Mouse (Mus musculus) brown adipose tissue, adult 24 weeks (tissue): ENCODE measurements around the gene Fkbp2. TPM values are rescaled to one million over a fixed set of nuclear protein-coding genes. Genes with fewer than 3 reads are reported as not detected.

Experiments
- H3K27ac ChIP-seq: fragments of 200-500 bp; replicated peaks from 2 replicates; pipeline ENCODE4 v1.5.1; 2012; ENCODE audit warnings: low read depth, mild to moderate bottlenecking, low read length
- H3K4me1 ChIP-seq: fragments of 200-500 bp; 2 replicates; pipeline ENCODE4 v1.6.1; 2012; ENCODE audit warnings: low read length, mixed read lengths; ENCODE audit not compliant: control insufficient read depth, insufficient read depth, insufficient read length
- H3K4me3 ChIP-seq: fragments of 200-500 bp; 2 replicates; pipeline ENCODE4 v1.5.1; 2012; ENCODE audit warnings: low read depth, mild to moderate bottlenecking, low read length, moderate library complexity; ENCODE audit not compliant: insufficient read depth
- polyA plus RNA-seq: library from polyadenylated mRNA; stranded (reverse); fragments of >200 nt; gene quantifications from 2 replicates; pipeline ENCODE4 v1.2.4, GENCODE M21; 2012; ENCODE audit not compliant: missing spikeins, insufficient read depth, insufficient read length

Fkbp2 gene
- 126 and 133 TPM in 2 replicates for polyA plus RNA-seq

DNA sequence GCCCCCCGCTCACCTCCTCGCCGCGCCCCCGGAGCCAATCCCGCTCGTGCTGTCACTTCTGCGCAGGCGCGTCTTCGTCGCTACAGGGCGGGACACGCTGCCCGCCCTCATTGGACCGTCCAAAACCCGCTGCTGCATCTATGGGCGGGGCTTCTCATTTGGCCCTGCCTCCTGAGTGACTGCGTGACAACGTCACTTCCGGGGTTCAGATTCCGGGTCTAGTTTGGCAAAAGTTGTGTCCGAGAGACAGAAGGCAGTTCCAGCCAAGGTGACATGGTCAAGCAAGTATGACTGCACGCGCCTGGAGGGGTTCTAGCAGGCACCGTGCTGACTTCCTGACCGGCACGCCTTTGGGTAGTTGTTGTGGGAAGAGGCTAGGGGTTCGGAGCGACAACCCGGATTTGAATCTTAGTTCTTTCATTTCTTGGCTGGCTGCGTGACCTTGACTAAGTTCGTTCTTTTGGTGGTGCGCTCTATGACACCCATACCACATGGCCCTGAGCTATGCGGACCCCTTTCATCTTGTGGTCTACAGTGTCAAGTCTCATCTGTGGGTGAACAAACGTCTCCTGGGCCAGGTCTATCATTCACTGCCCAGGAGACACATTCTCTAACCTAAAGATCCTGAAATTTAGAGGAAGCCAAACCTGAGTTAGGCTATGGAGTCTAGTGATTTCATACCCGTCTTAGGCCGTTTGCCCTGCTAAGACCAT, at the start of gene Fkbp2:
TSS of gene Fkbp2 (minus strand) at position 121 of the 713 bp plus-strand sequence.
- no peaks in the 10 kb centered on the region for H3K4me1 ChIP-seq
- peak within 1 kb of the TSS; percentile 99 for H3K27ac ChIP-seq
- H3K4me3 ChIP-seq = peak within 1 kb of the TSS; percentile 84

DNA sequence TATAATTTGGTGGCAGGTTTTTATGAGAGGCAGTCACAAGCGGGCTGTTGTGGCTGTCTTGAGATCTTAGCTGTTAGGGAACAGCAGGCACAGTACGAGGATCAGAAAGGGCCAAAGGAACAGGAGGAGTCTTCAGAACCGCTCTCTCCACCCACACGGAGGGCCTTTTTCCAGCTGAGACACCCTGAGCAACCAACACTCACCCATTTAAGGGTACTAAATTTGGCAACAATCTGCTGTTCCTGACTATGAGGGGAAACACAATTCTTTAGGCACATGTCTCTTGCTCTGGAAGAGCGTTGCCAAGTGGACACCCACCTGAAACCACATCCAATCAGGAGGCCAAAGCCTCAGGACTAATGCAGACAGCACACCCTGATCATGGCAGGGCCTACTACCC, 49.2 kb upstream of the Fkbp2 start:
- Histone ChIP-seq H3K4me3 (no peak overlapping the region), H3K4me1 (no peaks in the 10 kb centered on the region), H3K27ac (no peak overlapping the region)

DNA sequence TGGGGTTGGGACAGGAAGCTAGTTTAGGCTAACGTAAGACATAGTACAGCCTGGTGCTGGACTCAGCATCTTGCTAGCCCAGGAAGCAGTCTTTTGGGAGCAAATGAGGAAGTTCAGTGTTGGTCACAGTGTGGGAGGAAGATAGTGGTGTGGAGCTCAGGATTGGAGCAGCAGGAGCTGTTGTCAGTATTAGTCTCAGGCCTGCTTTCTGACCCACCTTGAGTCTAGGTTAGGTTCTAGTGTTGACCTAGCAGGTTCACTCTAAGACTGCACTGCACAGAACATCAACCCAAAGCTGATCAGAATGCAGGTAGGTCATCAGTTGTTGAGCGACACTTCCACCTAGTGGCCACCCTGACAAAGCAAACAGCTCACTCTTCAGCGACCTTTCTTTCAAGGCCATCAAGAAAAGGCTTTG, 39.9 kb upstream of the Fkbp2 start:
- H3K4me3 ChIP-seq = no peak overlapping the region
- H3K4me1 ChIP-seq = no peaks in the 10 kb centered on the region
- peak overlapping the region; percentile 85 for H3K27ac ChIP-seq

DNA sequence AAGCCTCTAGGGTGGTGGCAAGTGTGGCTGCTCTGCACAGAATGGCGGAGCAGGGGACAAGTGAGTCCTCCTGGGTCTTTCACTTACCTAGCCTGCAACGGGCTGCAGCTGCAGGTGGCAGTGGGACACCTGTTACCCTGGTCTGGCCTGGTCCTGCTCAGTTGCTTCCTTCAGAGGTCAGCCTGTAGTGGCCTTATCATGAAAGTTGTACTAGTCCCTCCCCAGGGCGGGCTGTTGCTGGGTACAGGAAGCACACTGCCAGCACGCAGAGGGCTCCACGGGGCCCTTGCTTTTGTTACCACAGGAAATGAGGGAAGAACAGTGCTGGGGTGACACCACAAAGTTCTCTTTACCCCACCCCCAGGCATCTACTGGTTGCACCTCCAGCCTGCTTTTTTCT, 38.9 kb upstream of the Fkbp2 start, which contains the start of gene Fermt3:
TSS of gene Fermt3 (minus strand) at position 279 of the 400 bp plus-strand sequence.
- peak within 1 kb of the TSS; percentile 41 for H3K4me3 ChIP-seq
- H3K27ac ChIP-seq = peak within 1 kb of the TSS; percentile 85
- no peaks in the 10 kb centered on the region for H3K4me1 ChIP-seq

DNA sequence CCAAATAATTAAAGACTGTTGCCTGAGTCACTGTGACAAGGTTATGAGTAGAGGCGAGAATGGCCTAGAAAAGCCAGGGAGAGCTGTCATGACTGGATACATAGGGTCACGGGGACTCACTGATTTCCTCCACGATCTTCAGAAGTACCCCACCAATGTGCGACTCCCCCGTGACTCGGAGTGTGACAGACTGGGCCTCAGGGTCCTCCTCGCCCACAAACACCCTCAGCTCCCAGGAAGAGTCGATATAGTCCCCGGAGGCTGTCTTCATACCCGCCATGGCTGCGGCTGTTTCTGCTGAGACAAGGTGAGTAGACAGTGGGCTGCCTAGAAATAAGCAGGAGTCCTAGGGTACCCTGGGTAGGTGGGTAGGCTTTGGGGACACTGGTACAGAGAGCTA, 38.2 kb upstream of the Fkbp2 start:
- peak overlapping the region; percentile 41 for H3K4me3 ChIP-seq
- peak overlapping the region; percentile 37 for H3K27ac ChIP-seq
- H3K4me1 ChIP-seq = no peaks in the 10 kb centered on the region

DNA sequence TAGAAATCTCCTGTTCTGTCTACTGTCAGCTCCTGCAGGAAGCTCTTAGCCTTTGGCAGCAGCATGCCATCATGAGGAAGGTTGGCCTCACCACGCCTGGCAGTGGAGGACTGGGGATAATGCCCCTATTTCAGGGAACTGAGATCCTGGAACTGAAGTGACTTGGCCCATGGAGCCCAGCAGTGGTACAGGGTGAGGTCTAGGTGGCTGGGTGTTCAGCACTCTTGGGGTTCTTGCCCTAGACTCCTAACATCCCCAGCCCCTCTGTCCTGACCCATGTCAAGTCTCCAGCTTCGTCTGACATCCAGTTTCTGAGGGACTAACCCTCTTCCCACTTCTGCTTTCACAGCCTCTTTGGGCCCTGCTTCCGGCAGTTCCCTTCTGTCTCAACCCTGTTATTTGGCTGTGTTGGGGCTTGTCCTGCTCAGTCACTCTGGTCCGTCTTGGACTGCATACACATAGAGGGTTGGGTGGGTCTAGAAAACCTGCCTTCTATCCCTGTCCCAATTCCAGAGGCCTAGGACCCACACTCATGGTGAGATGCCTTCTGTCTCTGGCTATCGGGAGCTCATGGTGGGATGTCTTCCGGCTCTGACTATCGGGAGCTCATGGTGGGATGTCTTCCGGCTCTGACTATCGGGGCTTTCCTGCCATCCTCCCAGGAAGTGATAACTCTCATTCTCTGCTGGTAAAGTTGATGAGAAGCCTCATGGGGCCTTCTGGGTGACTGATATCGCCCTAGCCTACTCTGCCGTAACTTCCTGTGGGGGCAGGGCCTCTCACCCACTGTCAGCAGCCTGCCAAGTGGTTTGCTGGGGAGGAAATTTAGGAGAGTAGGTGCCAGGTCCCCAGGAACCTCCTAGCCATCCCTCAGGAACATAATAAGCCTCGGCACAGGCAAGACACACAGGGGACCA, 37.5 kb upstream of the Fkbp2 start:
- Histone ChIP-seq H3K4me3 (peak overlapping the region; percentile 19), H3K27ac (peak overlapping the region; percentile 37), H3K4me1 (no peaks in the 10 kb centered on the region)

DNA sequence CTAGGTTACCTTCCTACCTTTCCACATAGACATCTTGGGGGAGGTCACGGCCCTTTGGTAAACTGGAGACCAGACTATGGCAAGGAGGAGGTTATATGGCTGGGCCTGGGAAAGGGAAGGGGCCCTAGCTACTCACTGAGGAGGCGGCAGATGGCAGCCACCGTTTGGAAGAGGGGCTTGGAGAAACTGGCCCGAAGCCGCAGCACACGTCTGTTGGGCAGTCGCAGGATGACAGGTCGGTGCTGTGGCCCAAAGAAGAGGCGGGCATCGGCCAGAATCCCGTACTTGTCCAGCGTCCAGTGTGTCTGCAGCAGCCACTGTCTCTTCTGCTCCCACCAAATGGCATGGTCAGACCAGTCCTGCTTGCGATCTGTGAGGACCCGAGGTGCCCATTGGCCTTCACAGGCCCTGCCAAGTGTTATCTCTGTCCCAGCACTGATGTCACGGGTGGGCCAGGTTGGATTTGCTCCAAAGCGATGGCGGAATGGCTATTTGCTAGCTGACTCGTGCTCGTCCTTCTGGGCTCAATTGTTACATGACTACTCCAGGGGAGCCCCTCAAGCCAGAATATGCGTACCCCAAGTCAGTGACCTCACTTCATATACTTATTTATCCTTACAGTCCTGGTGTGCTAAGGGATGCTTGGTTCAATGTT, 34.3 kb upstream of the Fkbp2 start:
- Histone ChIP-seq H3K4me1 (no peaks in the 10 kb centered on the region), H3K27ac (no peak overlapping the region), H3K4me3 (no peak overlapping the region)

DNA sequence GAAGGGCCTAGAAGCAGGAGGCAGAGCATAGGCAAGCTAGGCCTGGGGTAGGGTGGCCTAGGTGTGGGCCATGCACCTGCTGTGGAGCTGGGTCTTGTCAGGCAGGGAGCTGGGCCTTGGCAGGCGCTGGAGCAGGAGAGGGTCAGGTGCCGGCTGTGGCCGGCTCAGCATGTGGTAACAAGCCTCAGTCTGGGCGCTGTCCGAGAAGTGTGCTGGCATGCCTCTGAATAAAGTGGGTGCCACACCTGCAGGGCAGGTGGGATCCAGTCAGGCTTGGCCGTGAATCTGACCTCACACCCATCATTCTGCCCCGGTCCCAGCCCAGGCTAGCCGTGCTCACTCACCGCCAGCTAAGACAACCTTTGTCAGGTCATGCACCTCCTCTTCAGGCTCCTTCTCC, 33.7 kb upstream of the Fkbp2 start:
- H3K27ac ChIP-seq = no peak overlapping the region
- H3K4me3 ChIP-seq = no peak overlapping the region
- no peaks in the 10 kb centered on the region for H3K4me1 ChIP-seq

DNA sequence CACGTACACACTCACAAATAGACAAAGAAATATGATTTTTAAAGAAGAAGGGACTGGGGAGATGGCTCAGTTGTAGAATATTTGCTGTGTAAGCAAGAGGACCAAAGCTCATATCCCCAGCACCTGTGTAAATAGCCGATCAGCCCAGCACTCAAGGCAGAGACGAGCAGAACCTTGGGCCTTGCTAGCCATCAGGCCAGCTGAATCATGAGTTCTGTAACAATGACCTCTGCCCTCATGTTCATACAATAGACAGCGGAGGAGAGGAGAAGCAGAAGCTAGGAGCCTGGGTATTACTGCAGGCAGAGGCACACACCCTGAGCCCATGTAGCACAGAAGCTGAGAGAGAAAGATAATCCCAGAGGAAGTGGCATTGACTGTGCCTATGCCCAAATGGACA, 32.1 kb upstream of the Fkbp2 start:
- Histone ChIP-seq H3K4me1 (no peaks in the 10 kb centered on the region), H3K4me3 (no peak overlapping the region), H3K27ac (no peak overlapping the region)

DNA sequence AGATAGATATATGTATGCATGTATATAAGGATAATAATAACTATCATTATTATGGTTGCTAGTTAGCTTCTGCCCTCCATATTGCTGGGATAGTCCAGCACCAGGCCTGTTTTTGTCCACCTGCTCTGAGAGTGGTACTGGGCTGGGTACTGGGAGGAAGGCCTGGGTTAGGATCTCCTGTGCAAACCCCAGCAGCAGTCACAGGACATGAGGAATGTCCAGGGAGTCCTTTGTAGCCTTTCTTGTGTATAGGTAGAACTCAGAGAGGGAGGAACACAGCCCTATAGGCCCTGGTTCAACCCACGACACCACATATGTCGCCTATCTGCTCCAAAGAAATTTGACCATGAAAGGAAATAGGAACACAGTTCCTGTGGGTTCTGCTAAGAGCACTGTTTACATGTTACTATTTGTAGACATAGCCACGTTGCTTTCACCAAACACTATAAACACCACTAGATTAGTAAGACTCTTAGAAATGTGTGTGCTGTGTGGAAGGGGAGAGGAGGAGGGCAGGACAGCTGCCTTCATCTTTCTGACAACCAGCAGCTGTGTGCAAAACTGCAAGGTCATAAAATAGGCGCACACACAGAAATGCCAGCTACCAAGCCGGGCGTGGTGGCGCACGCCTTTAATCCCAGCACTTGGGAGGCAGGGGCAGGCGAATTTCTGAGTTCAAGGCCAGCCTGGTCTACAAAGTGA, 26.7 kb upstream of the Fkbp2 start:
- H3K4me1 ChIP-seq = no peaks in the 10 kb centered on the region
- no peak overlapping the region for H3K27ac ChIP-seq
- no peak overlapping the region for H3K4me3 ChIP-seq

DNA sequence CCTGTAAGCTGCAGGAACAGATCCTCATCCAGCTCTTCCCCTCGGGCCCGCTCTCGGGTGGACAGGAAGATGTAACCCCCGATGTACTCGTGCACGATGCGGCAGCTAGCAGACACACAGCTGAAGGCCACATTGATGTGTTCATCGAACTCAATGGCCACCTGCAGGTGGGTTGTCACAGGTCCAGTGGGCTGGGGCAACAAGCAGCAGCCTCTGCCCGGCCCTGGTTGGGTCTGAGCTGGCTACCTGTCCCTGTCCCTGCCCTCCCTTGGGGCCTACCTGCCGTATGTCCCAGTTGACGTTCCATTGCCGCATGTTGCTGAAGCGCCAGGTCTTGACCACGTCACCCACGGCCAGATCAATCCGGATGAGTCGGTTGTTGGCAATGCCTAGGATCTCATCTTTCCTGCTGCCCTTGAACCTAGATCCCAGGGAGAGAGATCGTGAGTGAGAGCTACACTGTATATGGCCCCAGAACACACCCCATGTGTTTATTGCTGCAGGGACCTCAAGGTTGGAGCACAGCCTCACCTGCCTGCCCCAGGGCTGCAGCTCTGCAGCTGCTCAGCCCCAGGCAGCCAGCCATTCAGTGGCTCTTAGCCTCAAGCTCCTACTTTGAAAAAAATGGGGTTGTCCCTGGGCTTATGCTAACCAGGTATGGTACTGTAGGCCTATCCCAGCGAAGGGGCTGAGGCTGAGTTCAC, 19.2 kb upstream of the Fkbp2 start:
- peaks cover 11% of the 10 kb centered on the region for H3K4me1 ChIP-seq

DNA sequence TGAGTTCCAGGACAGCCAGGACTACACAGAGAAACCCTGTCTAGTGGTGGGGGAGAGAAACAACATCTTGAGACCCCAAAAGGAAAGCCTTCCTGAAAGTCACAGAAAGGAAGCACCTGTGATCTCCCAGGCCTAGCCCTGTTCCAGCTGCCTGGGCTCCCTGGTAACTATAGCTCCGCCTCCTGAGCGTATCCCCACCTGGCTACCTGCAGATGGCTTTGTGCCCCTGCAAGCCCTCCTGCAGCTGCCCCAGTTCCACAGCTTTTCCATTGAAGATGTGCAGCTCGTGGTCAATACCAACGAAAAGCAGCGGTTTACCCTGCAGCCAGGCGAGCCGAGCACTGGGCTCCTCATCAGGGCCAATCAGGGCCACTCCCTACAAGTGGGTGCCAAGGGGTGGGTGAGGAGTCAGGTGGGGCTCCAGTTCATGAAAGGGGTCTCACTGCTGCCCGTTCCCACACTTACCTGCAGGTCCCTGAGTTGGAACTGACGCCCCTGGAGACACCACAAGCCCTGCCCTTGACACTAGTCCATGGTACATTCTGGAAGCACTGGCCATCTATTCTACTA, 17.5 kb upstream of the Fkbp2 start:
- Histone ChIP-seq H3K4me1 (peaks cover 13% of the 10 kb centered on the region), H3K27ac (no peak overlapping the region), H3K4me3 (no peak overlapping the region)

More for the DNA sequence above, 19.2 kb upstream of the Fkbp2 start:
- no peak overlapping the region for H3K27ac ChIP-seq
- no peak overlapping the region for H3K4me3 ChIP-seq

DNA sequence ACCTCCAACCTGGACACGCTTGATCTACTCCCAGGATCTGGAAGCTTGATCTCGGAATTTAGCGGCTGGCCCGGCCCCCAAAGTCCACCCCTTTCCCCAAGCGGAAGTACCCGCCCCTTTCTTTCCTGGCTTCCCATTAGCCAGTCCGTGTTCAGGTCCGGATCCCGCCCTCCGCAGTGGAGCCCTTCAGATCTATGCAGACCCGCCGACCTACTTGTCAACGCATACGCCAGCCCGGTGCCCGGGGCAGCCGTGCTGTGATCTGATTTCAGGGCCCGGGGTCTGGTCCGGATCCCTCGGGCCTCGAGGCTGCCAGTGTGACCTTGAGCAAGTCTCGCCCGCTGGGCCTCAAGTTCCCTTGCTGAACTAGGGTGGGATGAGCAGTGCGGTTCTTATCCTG, 15.7 kb upstream of the Fkbp2 start, which contains the start of the genes Nudt22 and Trpt1:
TSS of gene Nudt22 (minus strand) at position 112 of the 400 bp plus-strand sequence.
TSS of gene Trpt1 (plus strand) at position 126 of the 400 bp plus-strand sequence.
- Histone ChIP-seq H3K27ac (peak within 1 kb of the TSS; percentile 64; the same call in 1 of the 2 replicates), H3K4me3 (peak within 1 kb of the TSS; percentile 87), H3K4me1 (peaks cover 13% of the 10 kb centered on the region)
